Mouse (Mus musculus): Measurements from ENCODE around the gene Gm45711.

GRCm38 (mm10) chr8:104268368-104268767 lies 41.5 kb downstream of the Gm45711 start:
- TF ChIP-seq CTCF (IDR thresholded peaks at IDR 0.05; ENCODE audit: low read depth, low read length) (no peak), GATA1 (IDR thresholded peaks at IDR 0.05; ENCODE audit: borderline replicate concordance, low read length) (no peak)
